Mouse (Mus musculus): ENCODE results near the gene Frzb.

- TF ChIP-seq CTCF (IDR thresholded peaks at IDR 0.05; ENCODE audit: low read depth, low read length) (no peak), POLR2A (IDR thresholded peaks at IDR 0.05; ENCODE audit: insufficient read depth, low read length) (no peak)
Measured at GRCm38 (mm10) chr2:80448231-80448630, 806 bp upstream of the Frzb start.
